Mouse (Mus musculus) gastrocnemius, adult 18-20 months (tissue): ENCODE results near the gene Lrrc4. TPM values are rescaled to one million over a fixed set of nuclear protein-coding genes. Genes with fewer than 3 reads are reported as not detected.

Source experiments
- DNase-seq: peaks from one replicate; pipeline ENCODE4 v3.0.0; 2021; ENCODE audit warnings: low spot score
- total RNA-seq, 2 experiments: library from RNA; stranded (reverse); gene quantifications; 2 replicates each; pipeline ENCODE4 v1.2.3; 2021

Gene Lrrc4
- total RNA-seq, 2 experiments from 2014 or later, result 0.39 to 0.40 TPM

DNA sequence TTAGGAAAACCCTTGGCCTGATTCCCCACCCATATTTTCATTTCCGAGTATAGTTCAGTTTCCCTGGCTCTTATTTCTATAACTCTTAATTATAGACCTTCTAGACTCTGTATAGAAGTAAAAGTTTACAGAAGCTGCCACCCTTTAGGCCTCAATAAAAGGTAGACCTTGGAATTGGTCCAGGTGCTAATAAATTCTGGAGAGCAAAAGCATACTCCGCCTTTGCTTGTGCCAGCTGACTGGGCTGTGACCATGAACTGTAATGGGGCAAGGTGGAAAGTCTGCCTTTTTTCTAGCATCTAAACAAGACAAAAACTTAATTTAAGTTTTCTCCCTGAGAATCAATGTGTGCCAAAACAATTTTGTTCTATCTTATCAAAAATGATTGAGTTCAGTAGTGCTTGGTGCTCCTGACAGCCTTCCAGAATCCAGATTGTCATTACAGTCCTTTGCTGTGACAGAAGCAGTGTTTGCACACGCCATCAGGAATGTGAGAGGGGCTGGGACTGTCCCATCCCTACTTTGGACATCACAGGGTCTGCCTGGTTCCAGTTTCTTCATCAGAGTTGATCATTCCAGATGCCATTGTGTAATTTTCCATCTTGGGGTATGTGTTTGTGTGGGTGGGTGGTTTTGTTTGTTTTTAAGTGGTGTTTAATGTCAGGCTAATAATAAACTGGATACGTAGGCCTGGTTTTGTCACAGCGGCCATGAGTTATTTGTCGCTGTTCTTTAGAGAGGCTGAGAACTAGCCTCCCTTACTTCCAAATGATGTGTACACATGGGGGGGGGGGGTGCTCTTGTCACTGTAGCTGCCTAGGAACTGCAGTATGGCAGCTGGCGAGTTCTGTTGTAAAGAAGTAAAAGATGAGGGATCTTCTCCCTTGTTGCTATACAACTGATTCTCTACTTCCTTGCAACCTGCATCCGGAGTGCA, 149.8 kb downstream of the Lrrc4 start:
- DNase-seq, result no peak

DNA sequence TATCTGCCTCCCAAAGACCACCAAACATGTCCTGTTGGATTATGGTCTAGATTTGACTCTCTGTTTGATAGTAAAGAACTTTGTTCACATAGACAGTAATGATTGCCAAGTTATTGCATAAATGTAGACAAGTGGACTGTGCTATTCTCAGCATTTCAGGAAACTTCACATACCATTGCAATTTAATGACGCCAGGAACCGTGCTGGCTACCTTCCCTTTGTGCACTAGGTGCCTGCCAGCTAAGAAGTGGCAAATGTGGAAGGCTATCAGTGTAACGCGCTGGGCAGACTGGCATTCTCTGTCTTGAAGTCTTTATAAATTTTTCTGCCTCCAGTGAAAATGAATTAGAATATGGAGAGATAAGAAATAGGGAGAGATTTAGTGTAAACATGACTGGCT, 151.0 kb downstream of the Lrrc4 start:
- no peak for DNase-seq

DNA sequence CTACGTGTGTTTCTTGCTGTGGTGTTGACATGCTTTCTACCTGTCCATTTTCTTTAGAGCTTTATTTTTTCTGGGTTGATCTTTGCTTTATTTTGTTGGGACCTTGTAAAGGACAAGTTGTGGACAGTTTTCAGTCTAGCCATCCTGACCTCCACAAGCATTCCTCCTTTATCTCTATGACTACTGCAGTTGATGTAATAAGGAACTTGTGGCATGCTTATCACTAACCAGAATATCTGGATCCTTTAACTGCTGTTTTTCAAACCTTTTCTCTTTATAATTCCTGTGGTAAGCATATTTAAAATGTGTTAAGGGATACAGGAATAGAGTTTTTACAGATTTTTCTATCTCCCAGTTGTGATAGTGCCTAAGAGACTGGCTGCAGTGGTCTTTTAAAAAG, 152.7 kb downstream of the Lrrc4 start:
- no peak for DNase-seq

DNA sequence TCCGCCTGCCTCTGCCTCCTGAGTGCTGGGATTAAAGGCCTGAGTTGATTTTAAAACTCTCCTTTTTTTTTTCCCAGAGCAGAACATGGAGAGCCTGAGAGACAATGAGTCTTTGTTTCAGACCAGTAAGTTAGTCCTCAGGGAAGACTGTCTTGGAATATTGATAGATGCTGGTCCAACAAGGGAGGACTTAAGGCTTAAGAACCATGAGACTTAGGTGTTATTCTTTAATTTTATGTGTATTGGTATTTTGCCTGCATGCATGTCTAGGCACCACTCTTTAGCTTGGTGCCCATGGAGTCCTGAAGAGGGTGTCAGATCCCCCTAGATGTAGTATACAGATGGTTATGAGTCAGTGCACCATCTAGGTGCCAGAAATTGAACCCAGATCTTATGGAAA, 156.9 kb downstream of the Lrrc4 start:
- no peak for DNase-seq

DNA sequence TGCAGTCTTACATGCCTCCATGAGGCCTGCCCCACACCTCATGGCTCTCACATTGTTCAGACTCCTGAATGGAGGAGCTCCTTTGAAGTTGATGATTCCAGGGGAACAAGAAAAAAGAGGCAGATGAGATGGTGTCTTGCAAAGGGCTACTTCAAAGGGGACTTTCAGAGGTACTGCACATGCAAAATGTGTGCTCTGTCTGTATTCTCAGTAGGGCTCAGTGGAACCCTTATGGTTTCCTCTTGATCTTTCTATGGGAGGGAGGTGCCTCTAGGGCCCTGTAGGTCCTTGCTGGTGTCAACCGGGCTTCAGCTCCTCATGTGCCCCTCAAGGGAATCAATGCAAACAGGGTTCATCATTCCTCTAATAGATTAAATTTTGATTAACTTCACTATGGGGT, 159.2 kb downstream of the Lrrc4 start:
- no peak for DNase-seq

DNA sequence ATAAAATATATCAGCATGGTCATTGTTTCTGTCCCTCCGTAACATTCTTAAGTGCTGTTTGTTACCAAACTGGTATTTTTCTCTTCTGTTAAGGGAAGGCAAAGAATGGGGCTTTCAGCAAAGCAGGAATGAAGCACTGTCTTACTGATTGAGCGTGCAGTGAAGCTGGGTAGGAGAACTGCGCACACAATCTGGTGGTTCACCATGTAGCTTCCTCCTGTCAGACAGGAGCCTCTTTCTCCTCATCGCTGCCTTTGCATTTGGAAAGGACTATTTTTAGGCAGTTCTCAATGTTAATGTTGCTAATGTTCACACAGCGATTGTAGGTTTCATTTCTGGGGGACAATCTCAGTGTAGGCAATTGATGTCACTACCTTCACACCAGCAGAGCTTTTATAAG, 162.3 kb downstream of the Lrrc4 start:
- no peak for DNase-seq

DNA sequence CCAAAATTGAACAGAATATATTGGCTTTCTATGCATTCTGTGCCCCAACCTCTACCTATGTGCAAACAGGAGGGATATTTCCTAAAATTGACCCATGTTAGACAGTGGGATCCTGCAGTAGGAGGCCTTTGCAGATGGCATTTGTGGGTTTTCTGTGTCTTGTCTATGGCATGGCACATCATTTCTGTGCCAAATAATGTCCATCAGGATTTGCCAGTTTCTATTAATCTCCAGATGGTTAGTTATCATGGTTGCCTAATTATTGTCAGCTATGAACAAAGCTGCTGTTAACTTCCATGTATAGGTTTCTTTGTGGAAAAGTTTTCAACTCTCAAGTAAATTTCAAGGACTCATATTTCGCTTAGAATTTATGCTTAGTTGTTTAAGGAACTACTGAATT, 164.0 kb downstream of the Lrrc4 start:
- no peak for DNase-seq

DNA sequence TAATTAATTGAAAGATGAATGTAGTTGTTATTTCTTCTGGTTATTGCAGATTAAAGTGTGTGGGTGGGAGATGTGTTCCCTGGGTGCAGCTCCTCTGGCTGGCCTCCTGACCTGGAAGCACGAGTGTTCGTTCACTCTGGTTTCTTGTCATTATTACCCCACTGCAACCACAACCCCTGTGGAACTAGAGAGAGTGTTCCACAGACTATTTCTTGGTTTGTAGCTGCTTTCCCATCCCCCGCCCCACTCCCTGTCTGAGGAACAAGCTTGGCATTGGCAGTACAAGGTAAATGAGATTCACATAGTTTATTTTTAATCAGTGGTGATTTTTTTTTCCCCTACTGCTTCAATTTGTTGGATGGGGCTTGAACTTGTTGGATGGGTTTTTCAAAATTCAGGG, 166.8 kb downstream of the Lrrc4 start:
- no peak for DNase-seq

DNA sequence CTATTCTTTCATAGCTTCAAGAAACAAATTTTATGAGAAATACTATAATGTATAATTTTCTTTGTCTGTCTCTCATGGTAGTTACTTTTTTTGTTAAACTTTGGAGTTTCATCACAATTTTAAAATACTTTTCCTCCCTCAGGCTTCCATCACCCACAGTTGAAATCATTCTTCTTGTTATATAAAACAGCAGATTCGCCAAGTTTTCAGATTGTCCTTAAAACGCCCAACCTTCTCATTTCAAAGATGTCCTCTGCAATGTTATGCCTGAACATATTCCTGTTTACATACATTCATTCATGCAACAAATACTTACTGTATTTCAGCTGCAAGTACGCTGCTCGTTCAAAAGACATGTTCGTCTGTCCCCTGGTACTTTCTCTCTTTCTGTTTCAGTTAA, 167.9 kb downstream of the Lrrc4 start:
- DNase-seq, result no peak

DNA sequence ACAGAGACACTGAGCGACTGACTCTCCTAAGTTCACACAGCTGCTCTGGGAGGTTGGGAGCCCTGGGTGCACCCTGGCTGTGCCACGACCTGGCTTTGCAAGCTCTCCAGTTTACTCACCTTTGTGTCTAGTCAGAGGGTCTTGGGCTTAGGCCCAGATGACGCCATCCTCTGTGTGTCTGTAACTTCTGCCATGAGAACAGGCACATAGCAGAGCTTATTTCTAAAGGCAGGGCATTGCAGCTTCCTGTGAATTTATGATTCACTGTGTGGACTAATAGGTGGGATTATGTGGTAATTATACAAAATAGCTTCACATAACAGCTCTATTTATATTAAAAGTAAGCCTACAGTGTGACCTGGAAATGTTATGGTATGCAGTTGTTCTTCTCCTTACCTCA, 168.5 kb downstream of the Lrrc4 start:
- no peak for DNase-seq

DNA sequence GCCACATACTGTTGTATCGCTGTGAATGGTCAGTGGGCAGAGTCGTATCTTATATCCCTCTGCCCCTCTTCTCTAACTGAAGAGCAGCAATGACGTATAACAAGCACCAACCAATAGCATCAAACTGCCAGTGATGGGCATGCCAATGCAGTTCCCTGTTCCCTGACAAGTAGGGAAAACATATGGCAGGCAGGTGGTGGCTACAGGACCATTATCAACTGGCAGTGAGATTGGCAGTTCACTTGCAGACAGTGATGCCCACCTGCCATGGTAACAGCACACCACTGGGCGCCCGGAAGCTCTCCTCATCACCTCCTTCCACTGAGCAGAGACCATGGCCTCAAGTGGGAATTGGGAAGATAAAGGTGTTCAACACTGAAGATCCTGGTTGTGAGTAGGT, 175.0 kb downstream of the Lrrc4 start:
- DNase-seq, result no peak

DNA sequence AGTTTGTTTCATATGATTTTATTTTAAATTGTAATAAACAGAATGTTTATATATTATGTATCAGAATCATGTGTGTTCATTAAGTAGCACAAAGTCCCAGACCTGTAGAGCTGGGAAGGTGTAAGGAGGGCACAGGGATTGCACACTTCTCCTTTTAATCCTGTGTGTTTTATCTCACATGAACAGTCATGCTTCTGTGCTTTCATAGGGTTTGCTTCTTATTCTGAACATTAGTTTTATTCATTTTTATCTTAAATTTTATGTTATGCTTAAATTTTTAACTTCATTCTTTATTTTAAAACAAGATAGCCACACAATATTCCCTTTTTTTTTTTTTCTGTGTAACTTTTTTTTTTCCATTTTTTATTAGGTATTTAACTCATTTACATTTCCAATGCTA, 186.3 kb downstream of the Lrrc4 start:
- no peak for DNase-seq

DNA sequence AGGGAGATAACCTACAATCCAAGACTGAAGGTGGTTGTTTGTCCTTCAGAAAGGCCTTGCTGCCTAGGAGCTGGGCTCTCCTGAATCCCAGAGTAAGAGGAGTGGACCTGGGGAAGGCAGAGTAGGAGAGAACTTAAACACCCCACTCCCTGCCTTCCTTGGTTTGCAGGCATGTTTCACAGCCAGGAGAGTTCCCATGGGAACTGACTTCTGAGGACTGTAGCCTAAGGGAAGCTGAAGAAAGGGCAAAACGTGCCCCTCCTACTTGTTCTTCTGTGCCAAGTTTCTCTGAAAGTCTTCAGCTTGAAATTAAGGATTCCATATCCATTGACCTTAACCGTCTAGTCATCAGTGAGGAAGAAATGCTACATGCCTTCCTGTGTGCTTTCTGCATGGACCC, 188.6 kb downstream of the Lrrc4 start:
- no peak for DNase-seq

DNA sequence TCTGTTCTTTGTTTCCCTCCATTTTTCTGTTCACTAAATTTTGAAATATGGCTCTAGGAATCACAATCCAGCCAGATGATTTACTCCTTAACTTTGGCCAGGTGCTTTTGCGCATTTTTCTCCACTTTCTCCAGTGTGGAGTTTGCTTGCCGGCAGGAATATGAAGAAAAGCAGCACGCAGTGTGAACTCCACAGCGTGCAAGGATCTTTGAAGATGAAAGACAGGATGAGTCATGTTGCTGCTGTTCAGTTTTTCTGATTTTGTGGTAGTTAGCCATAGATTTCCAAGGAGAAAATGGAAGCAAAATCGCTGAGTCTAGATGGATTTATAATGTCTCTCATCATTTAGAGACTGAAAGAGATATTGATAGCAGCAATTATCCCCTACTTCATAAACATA, 191.5 kb downstream of the Lrrc4 start:
- DNase-seq, result no peak

DNA sequence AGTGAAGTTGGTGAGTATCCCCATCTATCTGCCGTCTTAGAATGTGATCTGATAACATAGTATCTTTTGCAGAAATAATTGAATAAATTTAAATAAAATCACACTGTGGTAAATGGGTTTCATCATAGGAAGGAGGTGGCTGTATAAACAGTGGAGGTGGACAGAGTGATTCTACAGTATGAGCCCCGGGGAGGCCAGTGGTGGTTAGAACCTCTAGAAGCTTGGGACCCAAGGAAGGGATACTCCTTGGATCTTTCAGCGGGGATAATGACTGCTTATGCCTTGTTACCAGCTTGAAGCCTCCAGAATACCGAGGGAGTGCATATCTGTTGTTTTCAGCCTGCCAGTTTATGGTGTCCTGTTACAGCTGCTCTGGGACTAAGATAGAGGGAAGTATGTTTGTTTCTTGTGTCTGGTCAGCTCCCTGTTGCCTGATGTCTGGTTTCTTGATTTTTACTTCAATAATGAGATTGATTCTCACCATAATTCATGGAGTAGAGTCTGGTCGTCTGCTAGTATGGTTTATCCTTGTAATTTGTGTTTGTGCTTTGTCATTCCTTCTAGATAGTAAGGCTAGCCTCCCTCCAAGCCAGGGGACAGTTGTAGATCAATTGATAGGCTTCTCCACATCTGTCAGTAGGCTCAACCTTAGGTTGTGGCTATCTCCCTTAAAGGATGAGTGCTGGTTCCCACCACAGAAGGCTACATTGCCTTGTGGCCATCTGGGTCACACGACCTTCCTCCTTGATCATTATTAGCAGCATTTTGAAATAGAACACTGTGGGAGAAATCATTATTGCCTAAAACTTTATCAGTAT, 195.8 kb downstream of the Lrrc4 start:
- no peak for DNase-seq

DNA sequence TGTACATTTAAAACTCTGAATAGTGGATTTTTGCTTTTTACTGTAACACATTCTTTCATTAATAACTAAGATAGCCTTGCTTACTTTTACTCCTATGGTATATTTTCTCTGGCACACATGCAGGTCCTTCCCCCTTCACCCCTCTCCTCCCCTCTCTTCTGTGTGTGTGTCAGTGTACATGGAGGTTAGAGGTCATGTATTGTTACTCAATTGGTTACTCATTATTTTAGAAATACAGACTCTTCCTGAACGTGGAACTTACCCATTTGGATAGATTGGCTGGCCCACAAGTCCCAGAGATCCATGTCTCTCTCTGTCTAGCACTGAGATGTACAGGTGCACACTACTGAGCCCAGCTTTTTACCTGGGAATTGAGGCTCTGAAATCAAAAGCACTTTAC, 196.5 kb downstream of the Lrrc4 start:
- no peak for DNase-seq

DNA sequence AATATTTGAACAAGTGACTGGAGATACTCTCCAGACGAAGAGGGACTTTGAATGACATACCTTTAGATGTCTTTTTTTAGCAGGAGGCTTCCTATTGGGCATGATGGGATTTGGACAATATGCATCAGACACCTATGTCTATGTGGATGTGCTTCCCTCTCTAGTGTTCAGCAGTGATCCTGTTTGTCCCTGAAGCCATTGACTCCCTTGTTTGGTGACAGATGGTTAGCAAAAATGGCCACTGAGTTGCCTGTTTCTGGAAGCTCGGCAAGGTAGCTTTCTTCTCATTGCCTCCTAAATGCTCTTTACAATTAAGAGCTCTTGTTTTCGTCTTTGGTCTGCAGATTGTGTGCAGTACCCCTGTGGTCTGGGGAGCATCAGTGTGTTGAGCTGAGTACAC, 197.9 kb downstream of the Lrrc4 start:
- no peak for DNase-seq

DNA sequence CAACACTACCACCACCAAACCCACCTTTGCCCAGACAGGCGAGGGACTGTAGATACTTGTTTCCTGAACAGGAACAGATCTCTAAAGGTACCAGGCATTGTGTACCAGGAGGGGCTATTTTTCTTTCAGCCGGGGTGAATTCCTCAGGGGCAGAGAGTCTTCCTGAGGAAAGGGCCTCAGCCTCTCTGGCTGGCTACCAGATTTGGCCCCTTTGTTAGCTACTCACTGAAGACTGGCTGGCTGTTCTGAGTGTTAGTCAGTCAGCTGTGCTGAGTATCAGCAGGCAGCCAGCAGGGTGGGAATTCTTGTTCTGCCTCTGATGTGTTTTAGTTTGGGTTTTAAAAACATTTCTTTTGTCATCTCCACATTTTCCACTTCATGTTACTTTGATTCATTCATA, 198.4 kb downstream of the Lrrc4 start:
- no peak for DNase-seq

DNA sequence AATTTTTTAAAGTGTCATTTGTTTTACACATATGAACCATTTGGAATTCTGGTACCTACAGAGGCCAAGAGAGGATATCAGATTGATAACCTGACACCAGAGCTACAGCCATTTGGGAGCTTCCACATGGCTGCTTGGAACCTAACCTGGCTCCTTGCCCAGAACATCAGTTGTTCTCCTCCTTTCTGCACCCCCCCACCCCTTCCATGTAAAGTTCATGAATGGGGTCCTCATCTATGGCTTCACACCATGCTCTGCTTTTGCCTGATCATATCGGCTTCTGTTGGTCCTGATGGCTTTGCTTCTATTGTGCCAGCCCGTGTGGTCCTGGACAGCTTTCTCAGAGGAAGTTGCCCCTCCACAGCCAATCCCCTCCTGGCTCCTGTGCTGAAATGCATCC, 200.6 kb downstream of the Lrrc4 start:
- no peak for DNase-seq

DNA sequence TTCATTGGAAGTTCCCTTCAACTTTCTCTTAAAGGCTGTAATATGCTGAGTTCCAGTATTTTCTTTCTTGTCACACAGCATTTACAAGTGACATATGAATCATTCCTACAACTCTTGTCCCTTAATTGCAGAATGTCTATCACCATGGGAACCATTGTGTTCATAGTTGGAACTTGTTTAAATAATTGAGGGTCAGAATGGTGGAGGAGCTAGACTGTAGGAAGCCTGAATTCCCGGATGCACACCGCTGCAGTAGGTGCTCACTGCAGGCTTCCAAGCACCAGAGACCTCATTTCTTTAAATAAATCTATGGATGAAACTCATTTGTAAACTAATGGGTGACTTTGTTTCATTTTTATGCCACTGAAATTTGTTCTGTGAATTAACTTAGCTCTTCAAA, 201.7 kb downstream of the Lrrc4 start:
- DNase-seq, result no peak

DNA sequence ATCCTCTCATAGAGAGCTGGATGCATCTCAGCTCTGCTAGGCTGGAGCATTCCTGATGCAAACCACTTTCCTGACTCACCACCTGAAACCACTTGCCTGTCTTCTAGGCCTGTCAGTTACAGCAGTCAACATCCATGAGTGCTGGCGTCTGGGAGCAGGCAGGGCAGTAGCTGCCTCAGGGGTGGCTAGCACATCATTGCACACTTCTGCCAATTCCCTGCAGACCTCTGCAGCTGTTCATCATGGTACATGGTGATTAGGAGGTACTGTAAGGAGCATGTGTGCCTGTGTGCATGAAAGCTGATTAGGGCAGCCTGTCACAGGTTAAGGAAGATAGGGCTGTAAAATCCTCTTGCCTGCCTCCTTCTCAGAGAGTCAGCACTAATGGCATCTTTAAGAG, 203.1 kb downstream of the Lrrc4 start:
- DNase-seq, result no peak

DNA sequence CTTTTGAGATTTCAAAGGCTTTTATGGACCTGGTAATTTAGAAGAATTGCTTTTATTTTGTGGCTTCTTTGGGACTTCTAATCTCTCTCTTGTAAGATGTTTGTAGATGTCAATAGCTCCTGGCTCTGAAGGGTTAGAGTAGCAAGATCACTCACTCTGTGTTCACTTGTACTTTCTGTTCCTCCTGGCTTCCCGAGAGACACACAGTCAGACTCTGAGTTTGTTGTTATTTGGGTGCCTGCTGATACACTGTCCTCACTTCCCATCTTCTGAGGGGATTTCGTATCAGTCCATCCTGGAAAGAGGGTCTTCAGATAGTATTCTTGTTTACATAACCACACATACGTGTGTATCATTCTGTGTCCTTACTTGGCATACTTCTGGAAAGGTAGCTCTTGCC, 208.6 kb downstream of the Lrrc4 start:
- DNase-seq, result no peak

DNA sequence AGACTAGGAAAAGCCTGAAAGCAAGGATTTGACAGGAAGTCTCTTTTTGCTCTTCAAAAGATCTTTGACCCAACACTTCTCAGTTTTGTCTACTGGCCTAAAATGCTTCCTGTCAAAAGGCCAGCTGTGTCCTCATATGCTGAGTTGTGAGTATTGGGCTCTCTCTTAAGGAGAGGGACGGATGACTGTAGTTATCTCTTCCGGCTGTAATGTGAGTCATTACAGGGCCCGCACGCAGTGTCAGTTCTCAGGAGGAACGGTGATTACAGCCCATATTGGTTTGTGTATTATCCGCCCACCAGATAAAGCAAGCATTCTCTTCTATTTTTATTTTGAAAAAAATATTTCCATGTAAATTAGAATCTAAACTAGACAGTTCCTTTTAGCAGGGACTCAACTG, 209.0 kb downstream of the Lrrc4 start:
- DNase-seq, result peak; percentile 41
